Mouse (Mus musculus): Measurements from ENCODE around the gene Scyl2.

- no peak for TF ChIP-seq CTCF (IDR thresholded peaks at IDR 0.05; ENCODE audit: low read depth, low read length)
- TF ChIP-seq TAL1 (conservative IDR thresholded peaks at IDR 0.05; ENCODE audit: low read depth, low read length): no peak
These were observed 4.4 kb downstream of the Scyl2 start for GRCm38 (mm10) chr10:89681706-89682105.
